In the genomic region with DNA sequence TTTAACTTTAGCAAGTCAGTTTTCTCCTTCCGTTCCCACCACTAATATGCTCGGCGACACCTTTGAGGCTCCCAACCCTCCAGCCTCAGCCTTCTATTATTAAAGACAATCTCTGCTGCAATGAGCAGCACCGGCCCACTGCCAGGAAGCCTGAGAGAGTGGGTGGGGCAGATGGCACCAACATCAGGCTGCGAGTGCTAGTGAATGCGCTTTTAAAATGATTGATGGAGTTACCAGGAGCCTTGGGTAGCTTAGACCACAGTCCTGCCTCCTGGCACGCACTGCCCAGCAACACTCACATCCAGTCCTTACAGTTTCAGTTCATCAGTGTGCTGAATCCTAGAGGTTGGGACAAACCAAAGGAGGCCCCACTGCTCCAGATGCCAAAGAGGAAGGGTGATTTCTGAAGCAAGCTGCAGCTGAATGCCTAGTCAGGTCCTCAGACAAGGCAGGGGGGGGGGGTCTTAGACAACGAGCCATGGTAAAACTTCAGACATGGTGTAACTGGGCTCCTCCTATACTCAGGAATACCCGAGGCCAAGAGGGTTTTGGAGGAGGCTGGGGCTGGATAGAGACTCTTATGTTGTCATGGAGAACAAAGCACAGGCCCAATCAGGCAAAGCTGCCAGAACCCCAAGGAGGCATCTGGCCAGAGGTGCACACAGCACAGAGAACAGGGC, we compare ENCODE assay signal across 16 mouse cellular contexts. TPM values are rescaled to one million over a fixed set of nuclear protein-coding genes. Genes with fewer than 3 reads are reported as not detected.
DNase-seq lines count a peak whose midpoint lies in the region; ATAC-seq and TF ChIP-seq lines count a peak whose summit lies in the region.
"Had no signal": no experiment of that assay in that cellular context is flagged by ENCODE, and none has a peak within 500 bp of the region (broad histone marks: within the 10 kb centered on the region; RNA-seq: fewer than 3 reads in every experiment).

No protein-coding gene starts in this region.

- peaks cover 3% of the 10 kb centered on the region; the same call in 1 of the 2 replicates for H3K36me3 ChIP-seq in hindbrain, embryonic 13.5 days
- H3K36me3 ChIP-seq in hindbrain, embryonic 11.5 days (ENCODE audit: control insufficient read depth, insufficient read depth, low read length): no peaks in the 10 kb centered on the region
- peaks cover 3% of the 10 kb centered on the region; the same call in 1 of the 2 replicates for H3K36me3 ChIP-seq in hindbrain, embryonic 15.5 days
- H3K36me3 ChIP-seq in thymus, adult 2 months (ENCODE audit: control insufficient read depth, insufficient read depth, low read length): no peaks in the 10 kb centered on the region
- peaks cover 30% of the 10 kb centered on the region for H3K36me3 ChIP-seq in heart, embryonic 10.5 days

- ATAC-seq in hindbrain, embryonic 13.5 days (ENCODE audit: low FRiP score): peak; percentile 72
- no peak for ATAC-seq in hindbrain, embryonic 11.5 days (ENCODE audit: low FRiP score)
- peak; percentile 74 for ATAC-seq in hindbrain, embryonic 15.5 days (ENCODE audit: low FRiP score, low read depth)
- ATAC-seq: forebrain, embryonic 14.5 days had no signal

- 0 out of 2 replicates have a peak overlapping the region, but pooled peaks have one; percentile 4 for H3K27ac ChIP-seq in hindbrain, embryonic 13.5 days
- H3K27ac ChIP-seq in hindbrain, embryonic 11.5 days (ENCODE audit: low read depth, low read length): no peak overlapping the region
- no peak overlapping the region for H3K27ac ChIP-seq in hindbrain, embryonic 15.5 days (replicated peaks)
- H3K27ac ChIP-seq in thymus, adult 2 months (ENCODE audit: control insufficient read depth, insufficient read depth, low read length): no peak overlapping the region
- no peak overlapping the region for H3K27ac ChIP-seq in heart, embryonic 10.5 days
- H3K27ac ChIP-seq: embryonic facial prominence, embryonic 13.5 days; liver, embryonic 15.5 days had no signal

- H3K9me3 ChIP-seq in hindbrain, embryonic 13.5 days: no peaks in the 10 kb centered on the region
- H3K9me3 ChIP-seq in hindbrain, embryonic 11.5 days (ENCODE audit: control insufficient read depth, low read length): no peaks in the 10 kb centered on the region
- H3K9me3 ChIP-seq in hindbrain, embryonic 15.5 days: no peaks in the 10 kb centered on the region
- no peaks in the 10 kb centered on the region for H3K9me3 ChIP-seq in heart, embryonic 10.5 days
- H3K9me3 ChIP-seq: embryonic facial prominence, embryonic 13.5 days; liver, embryonic 15.5 days had no signal

- no peaks in the 10 kb centered on the region for H3K27me3 ChIP-seq in hindbrain, embryonic 13.5 days
- H3K27me3 ChIP-seq in hindbrain, embryonic 11.5 days (ENCODE audit: control insufficient read depth, insufficient read depth, low read length): no peaks in the 10 kb centered on the region
- no peaks in the 10 kb centered on the region for H3K27me3 ChIP-seq in hindbrain, embryonic 15.5 days
- no peaks in the 10 kb centered on the region for H3K27me3 ChIP-seq in thymus, adult 2 months (ENCODE audit: control insufficient read depth, insufficient read depth, low read length)
- no peaks in the 10 kb centered on the region for H3K27me3 ChIP-seq in heart, embryonic 10.5 days (ENCODE audit: insufficient read depth, poor library complexity, severe bottlenecking)
- H3K27me3 ChIP-seq: embryonic facial prominence, embryonic 13.5 days; liver, embryonic 15.5 days had no signal

- no peak overlapping the region for H3K4me2 ChIP-seq in hindbrain, embryonic 13.5 days
- no peak overlapping the region for H3K4me2 ChIP-seq in hindbrain, embryonic 11.5 days (replicated peaks; ENCODE audit: low read depth, low read length)
- no peak overlapping the region for H3K4me2 ChIP-seq in hindbrain, embryonic 15.5 days
- H3K4me2 ChIP-seq: embryonic facial prominence, embryonic 13.5 days; liver, embryonic 15.5 days had no signal

- H3K4me1 ChIP-seq in hindbrain, embryonic 13.5 days (replicated peaks): 0 out of 2 replicates have a peak, but pooled peaks cover 5% of the 10 kb centered on the region
- no peaks in the 10 kb centered on the region for H3K4me1 ChIP-seq in hindbrain, embryonic 11.5 days (replicated peaks; ENCODE audit: control insufficient read depth, insufficient read depth, low read length)
- no peaks in the 10 kb centered on the region for H3K4me1 ChIP-seq in hindbrain, embryonic 15.5 days (replicated peaks)
- no peaks in the 10 kb centered on the region for H3K4me1 ChIP-seq in thymus, adult 2 months (replicated peaks; ENCODE audit: control insufficient read depth, insufficient read depth, low read length)
- H3K4me1 ChIP-seq in heart, embryonic 10.5 days: peaks cover 18% of the 10 kb centered on the region
- H3K4me1 ChIP-seq: embryonic facial prominence, embryonic 13.5 days; liver, embryonic 15.5 days had no signal

- 67% methylated on average over 9 of the region's 9 CpGs for WGBS in hindbrain, embryonic 13.5 days
- WGBS in hindbrain, embryonic 11.5 days: 91% methylated on average over 9 of the region's 9 CpGs
- WGBS in hindbrain, embryonic 15.5 days: 65% methylated on average over 9 of the region's 9 CpGs
- 96% methylated on average over 9 of the region's 9 CpGs for WGBS in thymus, adult 2 months
- 89% methylated on average over 9 of the region's 9 CpGs for WGBS in heart, embryonic 10.5 days

- H3K9ac ChIP-seq in hindbrain, embryonic 13.5 days: no peak overlapping the region
- H3K9ac ChIP-seq in hindbrain, embryonic 11.5 days (ENCODE audit: low read depth, low read length): no peak overlapping the region
- H3K9ac ChIP-seq in hindbrain, embryonic 15.5 days: no peak overlapping the region
- H3K9ac ChIP-seq: embryonic facial prominence, embryonic 13.5 days; liver, embryonic 15.5 days had no signal

- no peak for TF ChIP-seq CTCF in thymus, adult 2 months (IDR thresholded peaks at IDR 0.05; ENCODE audit: borderline replicate concordance, control insufficient read depth, extremely low read depth, insufficient read depth, low read length, poor library complexity)

- H3K4me3 ChIP-seq in hindbrain, embryonic 13.5 days: no peak overlapping the region
- no peak overlapping the region for H3K4me3 ChIP-seq in hindbrain, embryonic 11.5 days (ENCODE audit: low read depth, low read length)
- H3K4me3 ChIP-seq in hindbrain, embryonic 15.5 days: no peak overlapping the region
- H3K4me3 ChIP-seq in thymus, adult 2 months (ENCODE audit: control insufficient read depth, insufficient read depth, low read length): no peak overlapping the region
- no peak overlapping the region for H3K4me3 ChIP-seq in heart, embryonic 10.5 days
- H3K4me3 ChIP-seq: embryonic facial prominence, embryonic 13.5 days; liver, embryonic 15.5 days had no signal

- no peak for DNase-seq in hindbrain, embryonic 11.5 days (ENCODE audit: low spot score)
- DNase-seq in brain, adult 2 months (ENCODE audit: low read depth, low spot score): peak; percentile 74
- peak; percentile 82 to 86 for DNase-seq in layer of hippocampus, postnatal 36 days
- DNase-seq in embryo, embryonic 10.5 days (ENCODE audit: low spot score): no peak
- DNase-seq in thymus, adult 2 months: no peak
- DNase-seq in heart, embryonic 10.5 days (ENCODE audit: low spot score): no peak
- DNase-seq: adrenal gland, postnatal 10 days; B cell, adult 2 months; heart, adult 18-20 months; heart, postnatal 4 days; thymus, postnatal 36 days had no signal

- TF ChIP-seq POLR2A in thymus, adult 2 months (IDR thresholded peaks at IDR 0.05; ENCODE audit: control insufficient read depth, extremely low read depth, insufficient read depth, low read length, poor library complexity): no peak

RNA-seq across cellular contexts. Expression of a gene that starts 49.2 kb away (rescaled TPM):
- 15.4 and 17.1 TPM in 2 replicates for polyA plus RNA-seq in hindbrain, embryonic 13.5 days (2015; fragmentation: Nextera tagmentation; extraction: Ambion mirVana)
- polyA plus RNA-seq in hindbrain, embryonic 11.5 days (2014; fragmentation: Nextera tagmentation; extraction: Ambion mirVana): 11.3 and 13.1 TPM in 2 replicates
- 14.5 and 14.6 TPM in 2 replicates for polyA plus RNA-seq in hindbrain, embryonic 15.5 days (2015; fragmentation: Nextera tagmentation; extraction: Ambion mirVana)
- total RNA-seq in layer of hippocampus, postnatal 36 days (2021): 1 to 10 TPM; 3.1 to 4.7 TPM
- polyA plus RNA-seq in thymus, adult 2 months (2012; rRNA removed): 2.2 and 2.4 TPM in 2 replicates
- polyA plus RNA-seq in heart, embryonic 10.5 days (2016; fragmentation: Nextera tagmentation; extraction: Ambion mirVana): 33.7 and 49.0 TPM in 2 replicates

Comparison
In these comparisons a context has a peak if more than half of its experiments do, and no peak if none do; other contexts are left out.
1. DNase-seq: peak in brain, adult 2 months (single experiment) and layer of hippocampus, postnatal 36 days (2 of 2); none in hindbrain, embryonic 11.5 days (single experiment), embryo, embryonic 10.5 days (single experiment), thymus, adult 2 months (single experiment) and heart, embryonic 10.5 days (single experiment).